Mouse (Mus musculus) stomach, embryonic 14.5 days (tissue): Measurements from ENCODE around the gene Mrps18b. TPM values are rescaled to one million over a fixed set of nuclear protein-coding genes. Genes with fewer than 3 reads are reported as not detected.

ENCODE experiments used
- ATAC-seq: fragments of 200-750 bp; cut with Nextera tagmentation; 2 replicates; pipeline ENCODE4 v1.8.0; 2017; ENCODE audit warnings: low read depth, moderate TSS enrichment; ENCODE audit not compliant: insufficient number of reproducible peaks, insufficient read depth, low FRiP score
- H3K27ac ChIP-seq: fragments of 300-500 bp; sonication (generic); 2 replicates; pipeline ENCODE4 v1.5.1; 2014; ENCODE audit warnings: mild to moderate bottlenecking, low read length, moderate library complexity, mixed read lengths
- H3K27me3 ChIP-seq: fragments of 300-500 bp; sonication (generic); 2 replicates; pipeline ENCODE4 v1.6.1; 2014; ENCODE audit warnings: low read length, control low read depth, mixed read lengths; ENCODE audit not compliant: control insufficient read depth, insufficient read depth
- H3K36me3 ChIP-seq: fragments of 300-500 bp; sonication (generic); 2 replicates; pipeline ENCODE4 v1.6.1; 2014; ENCODE audit warnings: mild to moderate bottlenecking, control low read depth, low read length, moderate library complexity, mixed read lengths; ENCODE audit not compliant: control insufficient read depth, insufficient read depth
- H3K4me1 ChIP-seq: fragments of 300-500 bp; sonication (generic); 2 replicates; pipeline ENCODE4 v1.6.1; 2014; ENCODE audit warnings: low read length, control low read depth, mixed read lengths; ENCODE audit not compliant: control insufficient read depth, insufficient read depth
- H3K4me2 ChIP-seq: fragments of 300-500 bp; sonication (generic); replicated peaks from 2 replicates; pipeline ENCODE4 v1.6.1; 2014; ENCODE audit warnings: low read depth, low read length, control low read depth
- H3K4me3 ChIP-seq: fragments of 300-500 bp; sonication (generic); 2 replicates; pipeline ENCODE4 v1.5.1; 2014; ENCODE audit warnings: low read depth, low read length, control low read depth
- H3K9ac ChIP-seq: fragments of 300-500 bp; sonication (generic); replicated peaks from 2 replicates; pipeline ENCODE4 v1.6.1; 2014; ENCODE audit warnings: low read depth, mild to moderate bottlenecking, control low read depth, low read length, moderate library complexity, mixed read lengths
- H3K9me3 ChIP-seq: fragments of 300-500 bp; sonication (generic); 2 replicates; pipeline ENCODE4 v1.6.1; 2016; ENCODE audit warnings: low read depth, low read length, control low read depth; ENCODE audit not compliant: control insufficient read depth
- WGBS: fragments of 180-500 bp; shearing (Covaris S2); extraction: QIAGEN DNeasy Blood & Tissue Kit; methylation state at CpG from one replicate; pipeline ENCODE4 v1.1.7; 2014; 5-methylcytosine and 5-hydroxymethylcytosine counted together
- polyA plus RNA-seq: library from polyadenylated mRNA; unstranded; fragments of >200 nt; fragmentation: Nextera tagmentation; extraction: Ambion mirVana; gene quantifications from 2 replicates; pipeline ENCODE4 v1.2.1, GENCODE M21; 2014

The Mrps18b gene
- polyA plus RNA-seq, 1 experiment from 2014 or later: 72.2 TPM

GRCm38 (mm10) chr17:35900636-35901035, 15.6 kb downstream of the Mrps18b start:
- Histone ChIP-seq H3K4me1 (peaks cover 12% of the 10 kb centered on the region; the same call in 1 of the 2 replicates), H3K36me3 (peaks cover 33% of the 10 kb centered on the region), H3K4me2 (no peak overlapping the region), H3K27ac (no peak overlapping the region), H3K27me3 (no peaks in the 10 kb centered on the region), H3K4me3 (no peak overlapping the region), H3K9ac (no peak overlapping the region), H3K9me3 (no peaks in the 10 kb centered on the region)
- ATAC-seq: no peak
- WGBS: 81% methylated on average over 3 of the region's 3 CpGs

- no peaks in the 10 kb centered on the region for H3K27me3 ChIP-seq
- H3K4me2 ChIP-seq: peak overlapping the region; percentile 97
- H3K9ac ChIP-seq: no peak overlapping the region; the same call in 1 of the 2 replicates
- H3K4me3 ChIP-seq: peak overlapping the region; percentile 86; the same call in 1 of the 2 replicates
- H3K9me3 ChIP-seq: no peaks in the 10 kb centered on the region
- H3K4me1 ChIP-seq: peaks cover 12% of the 10 kb centered on the region; the same call in 1 of the 2 replicates
- WGBS: 42% methylated on average over 23 of the region's 23 CpGs
- H3K27ac ChIP-seq: 0 out of 2 replicates have a peak overlapping the region, but pooled peaks have one; percentile 10
- H3K36me3 ChIP-seq: peaks cover 33% of the 10 kb centered on the region
- ATAC-seq: peak; percentile 34; the same call in 1 of the 2 replicates
Measured at GRCm38 (mm10) chr17:35897644-35898573, 18.3 kb downstream of the Mrps18b start.

GRCm38 (mm10) chr17:35896781-35897643, 19.2 kb downstream of the Mrps18b start, which contains the start of gene 2310061I04Rik:
2310061I04Rik (minus strand) TSS chr17:35897431.
- H3K9me3 ChIP-seq: no peaks in the 10 kb centered on the region
- peak within 1 kb of the TSS; percentile 82; the same call in 1 of the 2 replicates for H3K27ac ChIP-seq
- peak within 1 kb of the TSS; percentile 60 for H3K9ac ChIP-seq
- H3K27me3 ChIP-seq: no peaks in the 10 kb centered on the region
- peaks cover 12% of the 10 kb centered on the region; the same call in 1 of the 2 replicates for H3K4me1 ChIP-seq
- WGBS: 1% methylated on average over 77 of the region's 86 CpGs
- peaks cover 32% of the 10 kb centered on the region for H3K36me3 ChIP-seq
- H3K4me2 ChIP-seq: peak within 1 kb of the TSS; percentile 97
- ATAC-seq: peak; percentile 91
- peak within 1 kb of the TSS; percentile 86 for H3K4me3 ChIP-seq

- no peak overlapping the region for H3K4me3 ChIP-seq
- 91% methylated on average over 13 of the region's 17 CpGs for WGBS
- H3K27me3 ChIP-seq: no peaks in the 10 kb centered on the region
- H3K4me1 ChIP-seq: no peaks in the 10 kb centered on the region
- no peaks in the 10 kb centered on the region for H3K9me3 ChIP-seq
- no peak overlapping the region for H3K27ac ChIP-seq
- no peak overlapping the region for H3K4me2 ChIP-seq
- no peak for ATAC-seq
- peaks cover 78% of the 10 kb centered on the region for H3K36me3 ChIP-seq
- no peak overlapping the region for H3K9ac ChIP-seq
Measured at GRCm38 (mm10) chr17:35887725-35888124, 28.5 kb downstream of the Mrps18b start.

- Histone ChIP-seq H3K9ac (no peak overlapping the region), H3K36me3 (peaks cover 56% of the 10 kb centered on the region), H3K4me2 (no peak overlapping the region), H3K4me3 (no peak overlapping the region), H3K9me3 (no peaks in the 10 kb centered on the region), H3K4me1 (peaks cover 3% of the 10 kb centered on the region; the same call in 1 of the 2 replicates), H3K27ac (no peak overlapping the region), H3K27me3 (no peaks in the 10 kb centered on the region)
- no peak for ATAC-seq
- WGBS: 94% methylated on average over 14 of the region's 14 CpGs
Measured at GRCm38 (mm10) chr17:35883777-35884176, 32.4 kb downstream of the Mrps18b start.

- H3K27me3 ChIP-seq: no peaks in the 10 kb centered on the region
- no peak overlapping the region for H3K27ac ChIP-seq
- ATAC-seq: no peak
- 91% methylated on average over 17 of the region's 17 CpGs for WGBS
- no peak overlapping the region for H3K4me2 ChIP-seq
- H3K9ac ChIP-seq: no peak overlapping the region
- no peaks in the 10 kb centered on the region for H3K9me3 ChIP-seq
- peaks cover 48% of the 10 kb centered on the region for H3K36me3 ChIP-seq
- peaks cover 3% of the 10 kb centered on the region; the same call in 1 of the 2 replicates for H3K4me1 ChIP-seq
- H3K4me3 ChIP-seq: no peak overlapping the region
Measured at GRCm38 (mm10) chr17:35882924-35883323, 33.3 kb downstream of the Mrps18b start.

GRCm38 (mm10) chr17:35879245-35880057, 36.7 kb downstream of the Mrps18b start, which contains the start of gene Dhx16:
Dhx16 (plus strand) TSS chr17:35879819.
- ATAC-seq: peak; percentile 91
- H3K27ac ChIP-seq: peak within 1 kb of the TSS; percentile 55; the same call in 1 of the 2 replicates

More at GRCm38 (mm10) chr17:35879245-35880057, 36.7 kb downstream of the Mrps18b start, which contains the start of gene Dhx16:
- Histone ChIP-seq H3K4me1 (peaks cover 3% of the 10 kb centered on the region; the same call in 1 of the 2 replicates), H3K4me3 (peak within 1 kb of the TSS; percentile 94), H3K4me2 (peak within 1 kb of the TSS; percentile 72), H3K9ac (peak within 1 kb of the TSS; percentile 89), H3K27me3 (no peaks in the 10 kb centered on the region), H3K36me3 (peaks cover 33% of the 10 kb centered on the region), H3K9me3 (no peaks in the 10 kb centered on the region)
- 6% methylated on average over 58 of the region's 66 CpGs for WGBS
